Mouse (Mus musculus) right cerebral cortex, postnatal 25 days (tissue): ENCODE measurements at regions not wholly inside any gene's neighbourhood (a gene's known extent, or its start where the extent isn't known, plus 50 kb on each side); places are given as distances from the start of the nearest gene placed in this dataset.
A peak's percentile ranks its signal among the peaks of the same experiment; 100 is the strongest.

Experiments used
- DNase-seq: peaks from one replicate; pipeline ENCODE4 v3.0.0; 2022

GRCm38 (mm10) chr10:21783478-21783877 lies 98.5 kb upstream of the Sgk1 start:
- DNase-seq, result no peak

- no peak for DNase-seq
Measured at GRCm38 (mm10) chr10:21785110-21785509, 96.9 kb upstream of the Sgk1 start.

DNA sequence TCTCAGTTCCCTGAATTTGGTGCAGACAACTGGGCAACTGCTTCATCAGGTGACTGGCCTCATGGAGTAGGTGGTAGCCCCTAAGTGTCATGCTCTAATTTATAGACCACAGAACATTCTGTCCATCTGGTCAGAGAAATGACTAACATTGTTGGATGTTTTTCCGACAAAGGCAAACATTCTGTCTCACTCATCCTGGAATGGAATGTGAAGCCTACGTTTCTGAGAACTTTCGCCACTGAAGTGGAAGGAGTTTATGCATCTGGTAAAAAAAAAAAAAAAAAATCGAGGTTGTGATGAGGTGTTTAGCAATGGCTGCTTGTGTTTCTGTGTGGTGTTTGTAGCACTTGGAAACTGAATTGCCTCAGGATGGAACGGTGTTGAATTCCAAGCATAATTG lies 96.2 kb upstream of the Sgk1 start:
- DNase-seq, result no peak

GRCm38 (mm10) chr10:21789847-21790530 lies 92.0 kb upstream of the Sgk1 start:
- DNase-seq, result no peak

DNA sequence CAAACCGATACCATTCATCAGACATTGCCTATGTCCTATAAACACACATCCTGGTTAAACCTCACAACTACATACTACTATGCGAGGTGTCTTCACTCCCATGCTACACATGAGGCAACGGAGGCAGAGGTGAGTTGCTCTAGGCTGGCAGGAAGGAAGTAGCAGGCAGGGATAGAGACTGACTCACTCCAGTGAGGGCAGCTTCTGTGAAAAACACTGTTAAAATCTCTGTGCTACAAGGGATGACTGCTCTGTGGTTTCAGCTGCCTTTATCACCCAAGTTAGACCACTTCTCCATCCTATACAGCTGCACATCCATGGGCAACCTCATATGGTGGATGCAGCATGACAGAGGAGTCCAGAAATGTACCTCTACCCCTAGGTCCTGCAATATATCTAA lies 91.0 kb upstream of the Sgk1 start:
- no peak for DNase-seq

- no peak for DNase-seq
Measured at GRCm38 (mm10) chr10:21792431-21792830, 89.6 kb upstream of the Sgk1 start.

- peak; percentile 35 for DNase-seq
Measured at GRCm38 (mm10) chr10:21793641-21794040, 88.3 kb upstream of the Sgk1 start.

DNA sequence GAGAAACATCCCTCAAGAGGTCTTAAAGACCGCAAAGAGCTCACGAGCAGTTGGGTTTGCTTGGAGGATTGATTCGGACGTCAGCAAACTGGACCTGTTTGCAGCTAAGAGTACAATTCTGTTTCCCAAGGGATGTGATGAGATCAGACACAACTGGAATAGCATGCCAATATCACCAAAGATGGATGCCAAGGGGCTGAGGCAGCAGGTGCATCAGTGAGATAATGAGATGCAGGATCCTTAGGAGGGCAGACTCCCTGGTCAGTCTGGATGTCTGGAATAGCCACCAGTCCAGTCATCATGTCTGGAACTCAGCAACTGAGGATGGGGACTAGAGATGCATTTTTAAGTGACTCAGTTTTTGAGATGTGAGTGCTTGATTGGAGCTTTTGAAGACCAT lies 85.6 kb upstream of the Sgk1 start:
- DNase-seq, result no peak

GRCm38 (mm10) chr10:21798103-21798502 lies 83.9 kb upstream of the Sgk1 start:
- no peak for DNase-seq

DNA sequence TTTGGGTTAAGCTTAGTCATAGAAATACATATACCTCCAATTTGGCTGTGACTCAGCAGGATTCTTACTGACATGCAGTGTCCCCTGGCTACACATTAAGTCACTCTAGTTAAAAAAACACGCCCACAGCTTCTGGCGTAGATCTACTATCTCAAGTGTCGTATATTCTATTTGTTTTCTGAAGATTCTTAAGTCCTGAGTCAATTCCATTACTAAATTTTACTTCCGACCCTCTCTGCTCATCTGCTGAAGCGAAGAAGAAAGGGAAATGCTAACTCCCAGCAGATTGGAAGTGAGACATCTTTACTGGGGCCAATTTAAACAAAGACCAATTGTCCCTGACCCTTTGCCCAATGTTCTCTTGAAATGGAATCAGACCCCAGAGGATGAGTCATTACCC lies 80.4 kb upstream of the Sgk1 start:
- DNase-seq, result no peak

DNA sequence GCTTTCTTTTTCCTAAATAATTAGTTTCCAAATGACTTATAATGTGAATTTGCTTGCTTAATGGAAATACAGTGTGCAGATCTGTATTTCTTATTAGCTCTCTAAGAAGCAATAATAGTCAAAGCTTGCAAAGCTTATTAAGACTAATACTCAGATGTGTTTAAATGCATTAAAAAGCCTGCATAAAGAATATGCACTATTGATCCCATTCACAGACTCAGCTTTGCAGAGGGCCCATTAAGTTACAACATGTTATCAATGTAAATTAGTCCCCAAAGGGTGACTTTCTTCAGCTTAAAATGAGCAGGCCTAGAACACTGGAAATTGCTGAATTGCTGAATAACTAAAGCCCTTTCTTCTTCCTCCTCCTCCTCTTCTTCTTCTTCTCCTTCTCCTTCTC lies 78.8 kb upstream of the Sgk1 start:
- DNase-seq, result no peak

GRCm38 (mm10) chr10:21804761-21805160 lies 77.2 kb upstream of the Sgk1 start:
- DNase-seq, result no peak

GRCm38 (mm10) chr10:21805606-21806005 lies 76.4 kb upstream of the Sgk1 start:
- DNase-seq, result no peak

DNA sequence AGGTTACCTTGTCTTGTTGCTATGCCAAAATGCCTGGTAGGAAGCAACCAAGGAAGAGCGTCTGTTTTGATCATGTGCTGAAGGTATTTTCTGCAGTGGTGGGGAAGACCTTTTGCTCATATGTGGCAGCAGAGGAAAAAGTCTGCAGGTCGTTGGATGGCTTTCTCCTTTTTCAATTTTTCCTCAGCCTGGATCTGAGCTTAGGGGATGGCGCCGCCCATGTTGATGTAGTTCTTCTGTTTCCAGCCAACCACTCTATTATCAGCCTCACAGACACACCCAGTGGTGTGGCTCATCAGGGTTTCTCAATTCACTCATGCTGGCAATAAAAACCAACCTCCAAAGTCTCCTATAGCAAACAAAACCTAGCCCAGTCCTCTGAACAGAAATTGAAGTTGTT lies 75.3 kb upstream of the Sgk1 start:
- DNase-seq, result no peak

- no peak for DNase-seq
Measured at GRCm38 (mm10) chr10:21819686-21820085, 62.3 kb upstream of the Sgk1 start.

GRCm38 (mm10) chr10:21821421-21821820 lies 60.6 kb upstream of the Sgk1 start:
- no peak for DNase-seq

DNA sequence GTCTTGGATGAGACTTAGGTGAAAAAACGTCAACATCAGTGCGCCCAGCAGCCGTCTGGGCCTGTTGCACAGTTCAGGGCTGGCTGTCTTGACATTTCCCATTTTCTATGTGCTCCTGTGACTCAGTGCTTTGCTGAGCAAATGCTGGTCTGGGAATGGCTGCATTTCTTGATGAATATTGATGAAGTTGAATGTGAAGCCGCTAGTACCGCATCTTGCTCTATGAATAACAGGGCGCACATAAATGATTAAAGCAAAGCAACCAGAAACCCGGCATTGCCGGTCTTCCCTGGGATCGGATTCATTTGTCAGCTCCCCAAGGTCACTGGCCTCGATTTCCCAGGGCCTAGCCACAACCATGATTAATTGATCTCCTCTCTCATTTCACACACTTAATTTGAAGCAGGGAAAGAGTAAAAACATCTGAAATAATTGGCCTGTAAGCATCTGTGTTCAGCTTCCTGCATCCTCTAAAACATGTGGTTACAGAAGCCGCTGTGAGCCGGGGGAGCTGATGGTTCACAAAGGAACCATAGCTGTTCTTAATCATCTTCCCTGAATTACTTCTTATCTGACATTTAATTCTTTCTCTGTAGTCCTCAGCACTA lies 57.5 kb upstream of the Sgk1 start:
- no peak for DNase-seq

GRCm38 (mm10) chr10:21826793-21827504 lies 55.0 kb upstream of the Sgk1 start:
- DNase-seq, result no peak

GRCm38 (mm10) chr10:21827505-21827844 lies 54.5 kb upstream of the Sgk1 start:
- DNase-seq, result no peak

DNA sequence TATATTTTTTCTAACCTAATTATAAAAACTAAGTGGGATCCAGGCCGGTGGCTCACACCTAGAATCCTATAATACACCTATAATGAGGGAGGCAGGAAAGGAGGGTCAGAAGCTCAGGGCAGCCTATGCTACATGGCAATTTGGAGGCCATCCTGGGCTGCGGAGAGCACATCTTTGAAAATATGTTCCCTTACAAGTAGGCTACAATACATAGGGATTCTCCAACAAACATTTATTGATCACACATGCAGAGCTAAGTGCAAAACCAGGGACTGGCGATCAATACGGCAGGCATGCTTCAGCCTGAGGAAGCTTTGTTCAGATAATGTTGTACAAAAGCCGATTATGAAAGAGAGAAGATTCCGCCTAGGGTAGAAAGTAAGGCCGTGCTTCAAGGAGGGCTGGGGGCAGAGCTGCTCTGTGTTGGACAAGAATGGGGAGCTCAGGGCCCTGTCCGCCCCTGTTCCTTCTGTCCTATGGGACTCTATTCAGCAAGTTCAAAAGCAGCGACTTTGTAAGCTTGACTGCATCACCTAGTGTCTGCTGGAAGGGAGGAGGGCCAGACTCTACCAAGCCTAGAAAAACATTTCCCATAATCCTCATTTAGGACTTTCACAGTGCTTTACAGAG lies 53.4 kb upstream of the Sgk1 start:
- no peak for DNase-seq

GRCm38 (mm10) chr10:21829062-21829731 lies 52.8 kb upstream of the Sgk1 start:
- no peak for DNase-seq

DNA sequence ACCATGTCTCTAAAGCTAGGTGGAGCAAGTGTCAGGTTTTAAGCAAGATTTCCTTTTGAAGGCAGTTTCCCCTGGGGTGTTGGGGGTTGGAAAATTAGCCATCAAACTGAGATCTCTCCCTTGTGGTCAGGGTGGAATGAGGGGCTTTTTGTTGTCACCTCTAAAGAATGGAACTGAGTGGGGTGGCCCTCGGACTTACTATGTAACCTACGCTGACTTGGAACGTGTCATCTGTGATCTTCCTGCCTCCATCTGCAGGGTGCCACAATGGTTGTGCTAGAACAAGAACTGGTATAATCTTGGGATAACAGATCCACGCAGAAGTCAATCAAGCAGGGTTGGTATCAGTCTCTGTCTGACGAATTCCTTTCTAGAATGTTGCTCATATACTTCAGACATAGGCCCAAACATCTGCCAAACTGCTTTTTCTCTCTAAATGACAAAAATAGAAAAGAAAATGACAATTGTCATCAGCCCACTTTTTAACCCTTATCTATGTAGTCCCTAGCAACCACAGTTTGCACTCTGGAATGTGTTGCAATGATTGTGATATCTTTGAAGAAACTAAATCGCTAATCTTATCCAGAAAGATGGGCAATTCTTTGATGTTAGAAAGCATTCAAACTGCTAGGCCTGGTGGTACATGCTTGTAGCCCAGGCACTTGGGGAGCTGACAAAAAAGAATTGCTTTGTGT lies 50.8 kb upstream of the Sgk1 start:
- DNase-seq, result no peak
